Mouse (Mus musculus) MEL (cell line): ENCODE data around the gene Smg6. TPM values are rescaled to one million over a fixed set of nuclear protein-coding genes. Genes with fewer than 3 reads are reported as not detected.

Source experiments
- DNase-seq: peaks from one replicate; pipeline ENCODE4 v3.0.0; 2011; ENCODE audit warnings: low read depth, low spot score
- H3K27ac ChIP-seq: 2 replicates; pipeline ENCODE4 v1.5.1; 2012; ENCODE audit warnings: low read depth, mild to moderate bottlenecking, control low read depth, low read length, moderate library complexity; ENCODE audit not compliant: control insufficient read depth
- H3K27me3 ChIP-seq, 2 experiments: fragments of 150-350 bp in 1 of 2; sonication (generic) in 1 of 2; 2 replicates each; pipeline ENCODE4 v1.6.1; 2012; ENCODE audit warnings: low read length in 2 of 2, mild to moderate bottlenecking in 2 of 2, improper control_type of control experiment in 1 of 2, moderate library complexity in 1 of 2; ENCODE audit not compliant: insufficient read depth in 2 of 2, control insufficient read depth in 1 of 2
- H3K36me3 ChIP-seq, 2 experiments: 2 replicates each; pipeline ENCODE4 v1.6.1; 2012 to 2014; ENCODE audit warnings: low read length in 2 of 2, improper control_type of control experiment in 1 of 2, inconsistent platforms in 1 of 2, mild to moderate bottlenecking in 1 of 2; ENCODE audit not compliant: insufficient read depth in 2 of 2, control insufficient read depth in 1 of 2
- H3K4me1 ChIP-seq, 2 experiments: fragments of 150-350 bp in 1 of 2; sonication (generic) in 1 of 2; 2 replicates each; pipeline ENCODE4 v1.6.1; 2012; ENCODE audit warnings: low read length in 2 of 2, improper control_type of control experiment in 1 of 2, mild to moderate bottlenecking in 1 of 2; ENCODE audit not compliant: insufficient read depth in 2 of 2, control insufficient read depth in 1 of 2
- H3K4me3 ChIP-seq, 2 experiments: fragments of 150-350 bp in 1 of 2; sonication (generic) in 1 of 2; 2 replicates each; pipeline ENCODE4 v1.5.1; 2012; ENCODE audit warnings: low read depth in 2 of 2, low read length in 2 of 2, mild to moderate bottlenecking in 2 of 2, moderate library complexity in 2 of 2, control low read depth in 1 of 2, improper control_type of control experiment in 1 of 2; ENCODE audit not compliant: control insufficient read depth in 1 of 2, insufficient read depth in 1 of 2
- H3K79me2 ChIP-seq: 2 replicates; pipeline ENCODE4 v1.6.1; 2012; ENCODE audit warnings: mild to moderate bottlenecking, low read length, moderate library complexity; ENCODE audit not compliant: control insufficient read depth, poor library complexity, insufficient read depth
- H3K9ac ChIP-seq: 2 replicates; pipeline ENCODE4 v1.6.1; 2012; ENCODE audit warnings: low read depth, mild to moderate bottlenecking, control low read depth, low read length, moderate library complexity; ENCODE audit not compliant: control insufficient read depth, poor library complexity, severe bottlenecking
- H3K9me3 ChIP-seq: fragments of 150-350 bp; sonication (generic); replicated peaks from 2 replicates; pipeline ENCODE4 v1.6.1; 2012; ENCODE audit warnings: mild to moderate bottlenecking, low read length, improper control_type of control experiment, moderate library complexity; ENCODE audit not compliant: insufficient read depth
- BHLHE40 ChIP-seq: IDR thresholded peaks from 2 replicates; pipeline ENCODE4 v1.6.1; 2012; ENCODE audit warnings: low read depth, mild to moderate bottlenecking, inconsistent platforms, low read length, improper control_type of control experiment, borderline replicate concordance
- CHD2 ChIP-seq: IDR thresholded peaks from 2 replicates; pipeline ENCODE4 v1.6.1; 2011; ENCODE audit warnings: low read length, improper control_type of control experiment
- CTCF ChIP-seq, 3 experiments: IDR thresholded peaks in 2 of 3; conservative IDR thresholded peaks in 1 of 3; 2 replicates each; pipeline ENCODE4 v1.5.1; 2011 to 2012; ENCODE audit warnings: low read length in 3 of 3, low read depth in 2 of 3, mild to moderate bottlenecking in 2 of 3, improper control_type of control experiment in 1 of 3, inconsistent platforms in 1 of 3, mixed read lengths in 1 of 3, moderate library complexity in 1 of 3; ENCODE audit not compliant: control insufficient read depth in 1 of 3, insufficient read depth in 1 of 3, poor library complexity in 1 of 3, severe bottlenecking in 1 of 3
- EP300 ChIP-seq, 2 experiments: IDR thresholded peaks; 2 replicates each; pipeline ENCODE4 v1.6.1; 2011; ENCODE audit warnings: improper control_type of control experiment in 2 of 2, low read length in 2 of 2, low read depth in 1 of 2, mild to moderate bottlenecking in 1 of 2
- GABPA ChIP-seq: IDR thresholded peaks from 2 replicates; pipeline ENCODE4 v1.6.1; 2012; ENCODE audit warnings: low read depth, mild to moderate bottlenecking, inconsistent platforms, low read length, improper control_type of control experiment, moderate library complexity
- GATA1 ChIP-seq: IDR thresholded peaks from 2 replicates; pipeline ENCODE4 v1.6.1; 2011; ENCODE audit warnings: low read depth, low read length, improper control_type of control experiment
- KAT2A ChIP-seq: conservative IDR thresholded peaks from 2 replicates; pipeline ENCODE4 v1.6.1; 2012; ENCODE audit warnings: low read depth, low read length, improper control_type of control experiment, inconsistent platforms
- MAFK ChIP-seq: IDR thresholded peaks from 2 replicates; pipeline ENCODE4 v1.6.1; 2011; ENCODE audit warnings: low read depth, mild to moderate bottlenecking, low read length, improper control_type of control experiment, borderline replicate concordance
- MAX ChIP-seq: IDR thresholded peaks from 2 replicates; pipeline ENCODE4 v1.6.1; 2011; ENCODE audit warnings: low read length, improper control_type of control experiment
- MEF2A ChIP-seq: IDR thresholded peaks from 2 replicates; pipeline ENCODE4 v1.6.1; 2014; ENCODE audit warnings: low read depth, mild to moderate bottlenecking, inconsistent platforms, low read length, improper control_type of control experiment; ENCODE audit not compliant: poor library complexity, insufficient replicate concordance, severe bottlenecking; ENCODE audit errors: extremely low read depth
- MYB ChIP-seq: IDR thresholded peaks from 2 replicates; pipeline ENCODE4 v1.6.1; 2011; ENCODE audit warnings: mild to moderate bottlenecking, low read depth, low read length, improper control_type of control experiment
- NRF1 ChIP-seq: IDR thresholded peaks from 2 replicates; pipeline ENCODE4 v1.6.1; 2014; ENCODE audit warnings: low read depth, mild to moderate bottlenecking, inconsistent platforms, low read length, improper control_type of control experiment, moderate library complexity; ENCODE audit not compliant: poor library complexity, insufficient read depth, severe bottlenecking
- POLR2AphosphoS2 ChIP-seq: IDR thresholded peaks from 2 replicates; pipeline ENCODE4 v1.6.1; 2011; ENCODE audit warnings: low read length, improper control_type of control experiment
- POLR2AphosphoS5 ChIP-seq: IDR thresholded peaks from 2 replicates; pipeline ENCODE4 v1.6.1; 2012; ENCODE audit warnings: low read depth, borderline replicate concordance, mild to moderate bottlenecking, inconsistent platforms, low read length, moderate library complexity, mixed read lengths
- SIN3A ChIP-seq: IDR thresholded peaks from 2 replicates; pipeline ENCODE4 v1.6.1; 2012; ENCODE audit warnings: low read length, improper control_type of control experiment, inconsistent platforms
- TAL1 ChIP-seq: IDR thresholded peaks from 2 replicates; pipeline ENCODE4 v1.6.1; 2012; ENCODE audit warnings: mild to moderate bottlenecking, inconsistent platforms, low read length, moderate library complexity, mixed read lengths
- TBP ChIP-seq: IDR thresholded peaks from 2 replicates; pipeline ENCODE4 v1.8.0; 2011; ENCODE audit warnings: low read depth, low read length, improper control_type of control experiment
- TCF12 ChIP-seq: IDR thresholded peaks from 2 replicates; pipeline ENCODE4 v1.6.1; 2014; ENCODE audit warnings: low read depth, mild to moderate bottlenecking, inconsistent platforms, low read length, improper control_type of control experiment, moderate library complexity
- UBTF ChIP-seq: IDR thresholded peaks from 2 replicates; pipeline ENCODE4 v1.6.1; 2012; ENCODE audit warnings: low read depth, mild to moderate bottlenecking, inconsistent platforms, low read length, improper control_type of control experiment, moderate library complexity, borderline replicate concordance; ENCODE audit not compliant: insufficient read depth
- USF2 ChIP-seq, 2 experiments: IDR thresholded peaks; 2 replicates each; pipeline ENCODE4 v1.6.1; 2011 to 2012; ENCODE audit warnings: improper control_type of control experiment in 2 of 2, low read length in 2 of 2, borderline replicate concordance in 1 of 2, inconsistent platforms in 1 of 2, low read depth in 1 of 2, mild to moderate bottlenecking in 1 of 2; ENCODE audit not compliant: insufficient read depth in 1 of 2
- ZC3H11A ChIP-seq: IDR thresholded peaks from 2 replicates; pipeline ENCODE4 v1.6.1; 2012; ENCODE audit warnings: low read depth, mild to moderate bottlenecking, inconsistent platforms, low read length, improper control_type of control experiment
- ZKSCAN1 ChIP-seq: IDR thresholded peaks from 2 replicates; pipeline ENCODE4 v1.6.1; 2012; ENCODE audit warnings: low read depth, mild to moderate bottlenecking, inconsistent platforms, low read length, improper control_type of control experiment, moderate library complexity
- ZMIZ1 ChIP-seq: IDR thresholded peaks from 2 replicates; pipeline ENCODE4 v1.6.1; 2012; ENCODE audit warnings: low read depth, mild to moderate bottlenecking, inconsistent platforms, low read length, improper control_type of control experiment, moderate library complexity
- ZNF384 ChIP-seq: IDR thresholded peaks from 2 replicates; pipeline ENCODE4 v1.6.1; 2012; ENCODE audit warnings: low read depth, mild to moderate bottlenecking, inconsistent platforms, low read length, improper control_type of control experiment
- polyA plus RNA-seq, 2 experiments: library from polyadenylated mRNA; stranded (reverse) in 1 of 2; unstranded in 1 of 2; fragments of >175 nt in 1 of 2; fragments of >200 nt in 1 of 2; gene quantifications; 2 replicates each; pipeline versions ENCODE4 v1.2.1 to v1.2.4; 2012; ENCODE audit warnings: low replicate concordance in 2 of 2, low read depth in 1 of 2; ENCODE audit not compliant: insufficient read length in 2 of 2, insufficient read depth in 1 of 2, missing spikeins in 1 of 2
- total RNA-seq: library from RNA; depleted of rRNA; stranded (reverse); fragments of 300-350 nt; gene quantifications from 2 replicates; pipeline ENCODE4 v1.2.3, GENCODE M21; 2012

Gene Smg6
- total and polyA plus RNA-seq, 3 experiments, result 11.6 to 19.0 TPM; not detected in 1

- no peak for TF ChIP-seq CTCF (IDR thresholded peaks at IDR 0.05 in 2 of 3, conservative IDR thresholded peaks at IDR 0.05 in 1 of 3; ENCODE audit: control insufficient read depth in 1 of 3, insufficient read depth in 1 of 3, low read depth in 2 of 3, low read length in 3 of 3, poor library complexity in 1 of 3, severe bottlenecking in 1 of 3)
- TF ChIP-seq BHLHE40, result no peak
- no peak for TF ChIP-seq NRF1
- TF ChIP-seq ZC3H11A, result no peak
- no peak for TF ChIP-seq GATA1
- TF ChIP-seq USF2 (IDR thresholded peaks at IDR 0.05; ENCODE audit: borderline replicate concordance in 1 of 2, insufficient read depth in 1 of 2, low read depth in 1 of 2, low read length in 2 of 2), result no peak
- TF ChIP-seq EP300 (IDR thresholded peaks at IDR 0.05; ENCODE audit: low read depth in 1 of 2, low read length in 2 of 2), result no peak
- TF ChIP-seq POLR2AphosphoS2, result no peak
- no peak for TF ChIP-seq UBTF
- no peak for TF ChIP-seq ZMIZ1
- no peak for TF ChIP-seq KAT2A
- TF ChIP-seq MYB, result no peak
- no peak for TF ChIP-seq GABPA
- TF ChIP-seq ZKSCAN1, result no peak
- no peak for TF ChIP-seq ZNF384
- no peak overlapping the region for H3K9ac ChIP-seq
- H3K36me3 ChIP-seq, result peaks cover 2 to 10% of the 10 kb centered on the region in 2 experiments; a peak in 2 of 4 replicates
- DNase-seq, result no peak
- H3K9me3 ChIP-seq, result no peaks in the 10 kb centered on the region
- H3K27me3 ChIP-seq, result no peaks in the 10 kb centered on the region
- no peaks in the 10 kb centered on the region for H3K79me2 ChIP-seq
- peaks cover 9 to 11% of the 10 kb centered on the region in 2 experiments; a peak in 3 of 4 replicates for H3K4me1 ChIP-seq
- H3K27ac ChIP-seq, result no peak overlapping the region
- no peak overlapping the region for H3K4me3 ChIP-seq
These were observed 214.8 kb downstream of the Smg6 start for GRCm38 (mm10) chr11:75140431-75140830.

- TF ChIP-seq GABPA (no peak), POLR2AphosphoS5 (no peak), TCF12 (no peak), MAFK (no peak), TAL1 (no peak), CTCF (IDR thresholded peaks at IDR 0.05 in 2 of 3, conservative IDR thresholded peaks at IDR 0.05 in 1 of 3; ENCODE audit: control insufficient read depth in 1 of 3, insufficient read depth in 1 of 3, low read depth in 2 of 3, low read length in 3 of 3, poor library complexity in 1 of 3, severe bottlenecking in 1 of 3) (no peak), CHD2 (no peak), SIN3A (no peak), MEF2A (no peak), GATA1 (no peak), TBP (no peak), MAX (no peak), NRF1 (no peak), EP300 (IDR thresholded peaks at IDR 0.05; ENCODE audit: low read depth in 1 of 2, low read length in 2 of 2) (no peak)
- no peak overlapping the region for H3K4me3 ChIP-seq
- H3K9ac ChIP-seq, result no peak overlapping the region
- no peaks in the 10 kb centered on the region for H3K27me3 ChIP-seq
- peaks cover 2 to 11% of the 10 kb centered on the region in 2 experiments; a peak in 2 of 4 replicates for H3K36me3 ChIP-seq
- no peak overlapping the region for H3K27ac ChIP-seq
- DNase-seq, result no peak
- H3K4me1 ChIP-seq, result peaks cover 9 to 11% of the 10 kb centered on the region in 2 experiments; a peak in 3 of 4 replicates
- H3K9me3 ChIP-seq, result no peaks in the 10 kb centered on the region
- H3K79me2 ChIP-seq, result no peaks in the 10 kb centered on the region
These were observed 215.4 kb downstream of the Smg6 start for GRCm38 (mm10) chr11:75141038-75141437.
